Mouse (Mus musculus) forebrain, postnatal 0 days (tissue): ENCODE measurements at regions not wholly inside any gene's neighbourhood (a gene's known extent, or its start where the extent isn't known, plus 50 kb on each side); places are given as distances from the start of the nearest gene placed in this dataset.
A peak's percentile ranks its signal among the peaks of the same experiment; 100 is the strongest.

Source experiments
- ATAC-seq: fragments of 200-750 bp; cut with Nextera tagmentation; 2 replicates; pipeline ENCODE4 v1.8.0; 2017; ENCODE audit warnings: mild to moderate bottlenecking, moderate library complexity
- DNase-seq: peaks from one replicate; pipeline ENCODE4 v3.0.0-alpha.2; 2015
- H3K27ac ChIP-seq: fragments of 300-500 bp; sonication (generic); 2 replicates; pipeline ENCODE4 v1.5.1; 2014; ENCODE audit warnings: low read depth, mild to moderate bottlenecking, antibody characterized with exemption, low read length, moderate library complexity, mixed read lengths
- H3K27me3 ChIP-seq: fragments of 300-500 bp; sonication (generic); 2 replicates; pipeline ENCODE4 v1.6.1; 2014; ENCODE audit warnings: mild to moderate bottlenecking, low read length, mixed read lengths; ENCODE audit not compliant: insufficient read depth
- H3K36me3 ChIP-seq: fragments of 300-500 bp; sonication (generic); 2 replicates; pipeline ENCODE4 v1.6.1; 2014; ENCODE audit warnings: mild to moderate bottlenecking, moderate library complexity; ENCODE audit not compliant: insufficient read depth
- H3K4me1 ChIP-seq: fragments of 300-500 bp; sonication (generic); 2 replicates; pipeline ENCODE4 v1.6.1; 2014; ENCODE audit warnings: antibody characterized with exemption; ENCODE audit not compliant: insufficient read depth
- H3K4me2 ChIP-seq: fragments of 300-500 bp; sonication (generic); 2 replicates; pipeline ENCODE4 v1.6.1; 2014; ENCODE audit warnings: low read depth, mild to moderate bottlenecking, moderate library complexity
- H3K4me3 ChIP-seq: fragments of 300-500 bp; sonication (generic); 2 replicates; pipeline ENCODE4 v1.5.1; 2014; ENCODE audit warnings: low read depth, low read length, mixed read lengths
- H3K9ac ChIP-seq: fragments of 300-500 bp; sonication (generic); 2 replicates; pipeline ENCODE4 v1.6.1; 2014; ENCODE audit warnings: mild to moderate bottlenecking
- H3K9me3 ChIP-seq: fragments of 300-500 bp; sonication (generic); 2 replicates; pipeline ENCODE4 v1.6.1; 2016; ENCODE audit warnings: low read length
- CTCF ChIP-seq: sonication (generic); IDR thresholded peaks from 2 replicates; pipeline ENCODE4 v1.5.1; 2016; ENCODE audit warnings: antibody characterized with exemption, control low read depth, low read depth
- WGBS: fragments of 180-500 bp; shearing (Covaris S2); extraction: QIAGEN DNeasy Blood & Tissue Kit; methylation state at CpG from one replicate; pipeline ENCODE4 v1.1.7; 2014; 5-methylcytosine and 5-hydroxymethylcytosine counted together

DNA sequence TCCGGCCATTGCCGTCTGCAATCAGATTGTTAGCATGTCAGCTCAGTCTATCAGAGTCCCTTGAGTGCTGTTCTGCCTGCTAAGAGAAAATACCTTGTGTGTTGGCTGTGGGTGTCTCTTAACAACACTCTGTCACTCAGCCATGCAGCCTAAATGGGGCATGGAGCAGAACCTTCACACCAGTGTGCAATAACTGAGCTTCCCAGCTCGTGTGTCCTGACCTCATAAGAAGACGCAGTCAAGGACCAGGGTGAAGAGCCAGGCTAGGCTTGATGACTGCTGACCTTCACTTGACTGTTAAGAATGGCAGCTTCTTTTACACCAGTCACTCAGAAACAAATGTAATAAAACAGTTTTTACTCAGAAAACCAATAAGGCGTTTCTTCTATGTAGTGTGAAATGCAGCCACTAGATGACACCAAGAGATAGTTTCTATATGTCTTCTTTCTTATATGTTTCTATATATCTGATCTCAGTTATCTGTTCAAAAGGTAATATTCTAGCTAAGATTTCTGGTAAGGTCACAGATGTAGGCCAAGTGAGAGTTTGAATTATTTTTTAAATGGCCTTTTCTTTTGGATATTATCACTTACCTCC is 584.0 kb downstream of the Isl1 start:
- Histone ChIP-seq H3K36me3 (no peaks in the 10 kb centered on the region), H3K4me1 (no peaks in the 10 kb centered on the region), H3K4me2 (no peak overlapping the region), H3K4me3 (no peak overlapping the region), H3K9me3 (no peaks in the 10 kb centered on the region), H3K27ac (no peak overlapping the region), H3K9ac (no peak overlapping the region), H3K27me3 (no peaks in the 10 kb centered on the region)
- TF ChIP-seq CTCF, result peak; percentile 54
- WGBS, result 72% methylated on average over 5 of the region's 5 CpGs
- DNase-seq (peak; percentile 35), ATAC-seq (peak; percentile 43; the same call in 1 of the 2 replicates)

DNA sequence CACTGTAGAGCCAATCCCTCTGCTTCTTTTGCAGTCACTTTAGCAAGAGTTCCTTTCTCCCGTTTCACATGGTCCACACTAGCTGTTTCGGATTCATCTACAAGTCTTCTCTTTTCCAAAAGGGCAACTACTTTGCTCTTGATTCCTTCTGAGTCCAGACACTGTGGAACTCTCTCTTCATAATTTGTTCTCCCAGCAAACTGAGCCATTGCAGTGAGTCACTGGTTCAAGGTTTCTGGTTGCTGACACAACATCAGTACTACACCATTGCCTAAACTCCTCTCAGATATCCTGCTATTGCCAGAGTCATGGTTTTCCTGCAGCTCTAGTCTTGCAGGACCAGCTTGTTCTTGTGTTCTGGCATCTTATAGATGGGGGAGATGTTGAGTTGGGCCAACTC is 590.2 kb downstream of the Isl1 start:
- Histone ChIP-seq H3K4me1 (no peaks in the 10 kb centered on the region), H3K9ac (no peak overlapping the region), H3K9me3 (no peaks in the 10 kb centered on the region), H3K36me3 (no peaks in the 10 kb centered on the region), H3K27ac (no peak overlapping the region), H3K4me2 (no peak overlapping the region), H3K4me3 (no peak overlapping the region), H3K27me3 (no peaks in the 10 kb centered on the region)
- no peak for DNase-seq
- 80% methylated on average over 2 of the region's 2 CpGs for WGBS
- TF ChIP-seq CTCF, result no peak
- no peak for ATAC-seq

GRCm38 (mm10) chr13:115718859-115719258 is 590.6 kb downstream of the Isl1 start:
- ATAC-seq, result no peak
- no peaks in the 10 kb centered on the region for H3K36me3 ChIP-seq
- H3K4me3 ChIP-seq, result no peak overlapping the region
- 79% methylated on average over 5 of the region's 5 CpGs for whole genome bisulfite sequencing
- no peak for DNase-seq
- H3K9me3 ChIP-seq, result no peaks in the 10 kb centered on the region
- no peaks in the 10 kb centered on the region for H3K4me1 ChIP-seq
- TF ChIP-seq CTCF, result no peak
- no peaks in the 10 kb centered on the region for H3K27me3 ChIP-seq
- no peak overlapping the region for H3K4me2 ChIP-seq
- H3K9ac ChIP-seq, result no peak overlapping the region
- H3K27ac ChIP-seq, result no peak overlapping the region

DNA sequence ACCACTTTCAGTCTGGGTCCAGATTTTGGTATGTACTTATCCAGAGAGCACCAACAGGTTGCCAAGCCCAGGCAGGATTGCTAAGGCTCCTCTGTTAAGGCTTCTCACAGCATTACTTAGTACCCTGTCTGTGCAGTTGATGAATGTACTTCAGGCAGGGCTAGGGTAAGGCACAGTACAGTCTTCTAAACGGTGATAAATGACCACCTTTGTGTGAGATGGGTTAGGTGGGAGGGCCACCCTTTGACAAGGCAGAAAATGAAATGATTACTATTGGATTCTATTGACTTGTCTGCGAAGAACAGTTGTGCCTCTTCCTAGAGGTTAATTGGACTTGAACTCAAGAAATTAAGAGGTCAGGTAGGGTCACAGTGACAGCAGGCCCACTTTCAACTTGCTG is 594.4 kb upstream of the Itga1 start:
- no peak overlapping the region for H3K9ac ChIP-seq
- no peak overlapping the region for H3K27ac ChIP-seq
- no peaks in the 10 kb centered on the region for H3K9me3 ChIP-seq
- no peak for TF ChIP-seq CTCF
- H3K4me2 ChIP-seq, result no peak overlapping the region
- no peaks in the 10 kb centered on the region for H3K4me1 ChIP-seq
- DNase-seq, result no peak
- H3K36me3 ChIP-seq, result no peaks in the 10 kb centered on the region
- H3K27me3 ChIP-seq, result no peaks in the 10 kb centered on the region
- WGBS, result 42% methylated on average over 2 of the region's 2 CpGs
- H3K4me3 ChIP-seq, result no peak overlapping the region
- ATAC-seq, result no peak

DNA sequence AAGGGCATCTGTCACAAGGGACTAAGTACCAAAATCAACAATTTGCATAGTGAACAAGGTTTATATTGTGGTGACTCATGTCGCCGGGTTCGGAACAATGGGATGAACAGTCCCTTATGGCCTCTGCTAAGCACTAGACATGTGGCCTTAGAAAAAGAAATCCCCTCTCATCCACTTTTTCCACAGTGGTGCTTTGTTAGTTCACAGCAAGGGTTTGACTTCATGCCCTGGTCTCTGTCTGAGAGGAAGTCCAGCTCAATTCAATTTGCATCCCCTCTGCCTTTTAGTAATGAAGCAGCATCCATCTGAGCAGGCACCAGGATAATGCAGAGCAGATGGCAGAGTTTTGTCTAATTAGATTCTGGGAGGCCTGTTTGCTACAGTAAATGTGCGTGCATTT is 585.7 kb upstream of the Itga1 start:
- no peak overlapping the region for H3K4me3 ChIP-seq
- no peak overlapping the region for H3K4me2 ChIP-seq
- whole genome bisulfite sequencing, result 7% methylated on average over 4 of the region's 4 CpGs
- no peaks in the 10 kb centered on the region for H3K4me1 ChIP-seq
- DNase-seq (peak; percentile 58), ATAC-seq (peak; percentile 79)
- no peaks in the 10 kb centered on the region for H3K36me3 ChIP-seq
- H3K9me3 ChIP-seq, result no peaks in the 10 kb centered on the region
- H3K27me3 ChIP-seq, result no peaks in the 10 kb centered on the region
- no peak overlapping the region for H3K9ac ChIP-seq
- no peak overlapping the region for H3K27ac ChIP-seq
- no peak for TF ChIP-seq CTCF

DNA sequence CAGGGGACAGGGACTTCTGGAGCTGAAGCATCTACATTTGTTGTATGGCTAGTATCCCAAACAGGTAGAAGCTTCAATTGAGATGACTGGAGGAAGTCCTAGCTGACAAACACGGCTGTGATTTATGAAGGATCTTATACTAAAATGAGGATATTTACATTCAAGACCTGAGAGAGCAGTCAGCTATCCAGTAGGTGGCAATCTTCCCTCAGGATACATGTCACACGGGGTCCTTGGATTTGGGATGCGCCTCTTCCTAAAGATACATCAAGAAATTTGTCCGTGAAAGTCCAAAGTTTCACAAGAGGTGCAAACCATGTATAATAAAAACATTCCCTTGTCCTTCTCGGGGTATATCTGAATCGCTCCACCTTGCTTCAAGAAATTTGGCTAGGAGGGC is 577.8 kb upstream of the Itga1 start:
- Histone ChIP-seq H3K4me2 (no peak overlapping the region), H3K27ac (no peak overlapping the region), H3K9me3 (no peaks in the 10 kb centered on the region), H3K4me1 (no peaks in the 10 kb centered on the region), H3K9ac (no peak overlapping the region), H3K27me3 (no peaks in the 10 kb centered on the region; the same call in 1 of the 2 replicates), H3K4me3 (no peak overlapping the region), H3K36me3 (no peaks in the 10 kb centered on the region)
- peak; percentile 71 for DNase-seq
- TF ChIP-seq CTCF, result peak; percentile 63
- 40% methylated on average over 6 of the region's 6 CpGs for WGBS
- no peak; the same call in 1 of the 2 replicates for ATAC-seq

GRCm38 (mm10) chr13:115676836-115677235 is 575.1 kb upstream of the Itga1 start:
- TF ChIP-seq CTCF, result no peak
- H3K27ac ChIP-seq, result no peak overlapping the region
- H3K36me3 ChIP-seq, result no peaks in the 10 kb centered on the region
- no peaks in the 10 kb centered on the region for H3K9me3 ChIP-seq
- 20% methylated on average over 5 of the region's 5 CpGs for WGBS
- no peaks in the 10 kb centered on the region; the same call in 1 of the 2 replicates for H3K27me3 ChIP-seq
- H3K4me3 ChIP-seq, result no peak overlapping the region
- ATAC-seq (no peak), DNase-seq (no peak)
- H3K4me1 ChIP-seq, result no peaks in the 10 kb centered on the region
- no peak overlapping the region for H3K4me2 ChIP-seq
- no peak overlapping the region for H3K9ac ChIP-seq
